Mouse (Mus musculus): Measurements from ENCODE around the gene Zfpm1.

Gene Zfpm1

DNA sequence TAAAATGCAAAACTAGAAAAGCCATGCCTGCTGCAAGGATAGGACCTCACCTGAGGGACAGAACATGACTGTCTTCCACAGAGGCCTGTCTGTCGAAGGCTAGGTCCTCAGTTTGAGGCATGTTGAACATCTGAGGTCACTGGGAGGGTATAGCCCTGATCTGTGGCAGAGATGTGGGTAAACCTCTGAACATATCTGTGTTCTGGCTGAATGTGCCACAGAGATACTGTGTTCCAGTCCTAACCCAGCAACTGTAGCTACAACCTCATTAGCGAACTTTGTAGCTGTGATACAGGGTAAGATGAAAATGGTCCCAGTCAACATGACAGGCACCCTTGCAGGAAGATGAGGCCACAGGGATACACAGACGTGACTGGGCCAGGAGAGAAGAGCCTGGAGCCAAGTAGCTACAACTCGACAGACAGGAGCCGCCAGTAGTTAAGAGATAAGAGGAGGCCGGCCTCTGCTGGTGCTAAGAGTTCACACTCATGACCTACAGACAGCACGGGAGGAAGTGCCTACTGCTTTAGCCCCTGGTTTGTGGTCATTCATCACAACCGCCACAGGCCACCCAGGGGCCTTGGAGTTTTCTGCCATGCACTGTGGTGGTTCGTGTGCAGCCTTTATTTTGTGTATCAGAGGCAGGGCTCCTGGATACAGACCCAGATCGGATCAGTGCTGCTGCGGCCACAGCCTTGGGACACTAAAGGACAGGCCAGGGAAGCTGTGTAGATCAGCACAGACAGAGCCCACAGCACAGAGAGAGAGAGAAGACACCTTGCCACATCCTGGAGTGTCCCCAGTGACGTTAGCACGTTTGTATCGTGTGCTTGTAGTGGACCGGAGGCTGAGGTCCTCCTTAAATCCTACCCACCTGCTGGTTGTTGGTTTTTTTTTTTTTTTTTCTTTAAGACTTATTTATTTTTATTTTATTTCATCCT is 67.7 kb downstream of the Zfpm1 start:
- no peak for DNase-seq

- no peak for DNase-seq
Measured at GRCm38 (mm10) chr8:122350309-122351089, 68.6 kb downstream of the Zfpm1 start.

DNA sequence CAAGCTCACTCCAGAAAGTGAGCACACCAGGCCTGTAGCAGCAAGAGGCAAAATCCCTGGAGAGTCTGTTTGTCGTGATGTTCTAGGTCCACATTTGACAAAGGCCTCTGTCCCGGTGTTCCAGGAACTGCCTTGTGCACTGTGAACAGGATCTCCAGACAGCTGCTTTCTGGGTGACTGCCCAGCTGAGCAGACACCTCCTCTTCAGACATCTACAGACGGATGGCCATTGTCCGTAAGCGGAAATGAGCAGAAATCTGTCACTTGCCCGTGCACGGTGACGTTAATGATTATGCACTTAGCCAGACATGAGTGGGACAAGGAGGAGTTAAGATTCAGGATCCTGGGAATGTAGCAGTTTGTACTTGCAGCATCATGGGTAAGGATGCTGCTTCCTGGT is 72.2 kb downstream of the Zfpm1 start:
- DNase-seq: no peak

GRCm38 (mm10) chr8:122355642-122356606 is 74.0 kb downstream of the Zfpm1 start:
- no peak for DNase-seq

DNA sequence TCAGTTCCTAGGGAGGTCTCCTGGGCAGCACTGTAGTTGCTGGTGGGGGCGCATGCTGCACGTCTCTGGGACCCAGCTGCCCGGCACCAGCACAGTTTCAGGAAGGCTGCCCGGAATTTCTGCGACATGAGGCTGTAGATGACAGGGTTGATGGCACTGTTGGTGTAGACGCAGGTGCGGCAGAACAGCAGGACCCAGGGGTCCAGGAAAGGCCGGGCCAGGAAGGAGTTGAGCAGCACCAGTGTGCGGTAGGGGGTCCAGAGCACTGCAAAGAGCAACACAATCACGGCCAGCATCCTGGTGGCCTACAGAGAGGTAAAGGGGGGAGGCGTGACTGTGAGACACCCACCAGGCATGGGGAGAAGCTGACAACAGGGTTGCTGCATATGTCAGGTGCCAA is 75.3 kb downstream of the Zfpm1 start:
- no peak for DNase-seq

DNA sequence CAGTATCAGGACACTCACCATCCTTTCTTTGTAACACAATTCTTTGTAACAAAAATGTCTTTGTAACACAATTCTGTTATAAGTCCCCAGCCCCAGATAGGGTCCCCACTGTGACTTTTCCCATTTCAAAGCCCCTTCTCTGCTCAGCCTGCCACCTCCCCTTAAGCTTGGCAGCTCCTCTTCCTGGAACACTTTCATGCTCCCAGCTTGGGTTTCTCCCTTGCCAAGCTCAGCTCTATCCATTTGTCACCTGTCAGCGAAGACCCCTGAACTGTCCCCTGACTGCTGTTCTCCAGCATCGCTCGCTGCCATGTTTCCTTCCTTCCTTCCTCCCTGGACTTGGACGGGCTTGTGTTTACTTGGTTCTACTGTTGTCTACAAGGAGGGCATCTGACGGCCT is 75.7 kb downstream of the Zfpm1 start:
- no peak for DNase-seq

- no peak for DNase-seq
Measured at GRCm38 (mm10) chr8:122359111-122359775, 77.3 kb downstream of the Zfpm1 start.

GRCm38 (mm10) chr8:122360696-122361416 is 78.9 kb downstream of the Zfpm1 start, which contains the start of gene Trhr2:
TSS of gene Trhr2 (minus strand) at chr8:122360746.
- DNase-seq: no peak

DNA sequence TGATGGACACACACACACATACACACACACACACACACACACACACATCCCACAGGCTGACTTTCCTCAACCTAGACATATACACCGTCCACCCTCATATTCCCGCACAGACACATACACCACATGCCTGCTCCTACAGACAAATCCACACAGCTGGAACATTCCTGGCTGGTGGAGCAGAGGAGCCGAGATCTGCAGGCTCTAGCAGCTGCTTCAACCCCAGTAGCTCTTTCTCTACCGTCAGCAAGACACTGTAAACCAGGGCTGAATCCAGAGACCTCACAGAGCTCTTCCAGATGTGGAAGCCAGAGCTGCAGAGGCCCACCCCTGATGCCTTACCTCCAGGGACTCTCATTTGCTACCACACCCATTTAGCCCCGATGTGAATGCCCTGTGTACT is 80.3 kb downstream of the Zfpm1 start:
- DNase-seq: no peak

DNA sequence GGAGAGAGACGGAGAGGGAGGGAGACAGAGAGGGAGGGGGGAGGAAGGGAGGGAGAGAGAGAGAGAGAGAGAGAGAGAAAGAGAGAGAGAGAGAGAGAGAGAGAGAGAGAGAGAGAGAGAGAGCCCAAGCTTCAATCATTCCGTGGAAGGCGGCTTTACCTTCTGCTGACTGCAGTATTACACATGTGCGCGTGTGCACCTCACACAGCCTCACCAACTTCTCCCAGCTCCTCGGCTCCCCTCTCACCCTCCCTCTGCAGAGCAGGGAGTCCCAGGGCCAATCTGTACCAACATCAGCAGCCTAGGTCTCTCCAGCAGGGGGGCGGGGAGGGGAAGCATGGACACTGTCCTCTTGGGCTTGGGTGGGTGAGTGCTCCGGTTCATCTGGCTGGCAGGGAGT is 81.0 kb downstream of the Zfpm1 start:
- DNase-seq: no peak

GRCm38 (mm10) chr8:122368494-122368893 is 86.6 kb downstream of the Zfpm1 start:
- no peak for DNase-seq

DNA sequence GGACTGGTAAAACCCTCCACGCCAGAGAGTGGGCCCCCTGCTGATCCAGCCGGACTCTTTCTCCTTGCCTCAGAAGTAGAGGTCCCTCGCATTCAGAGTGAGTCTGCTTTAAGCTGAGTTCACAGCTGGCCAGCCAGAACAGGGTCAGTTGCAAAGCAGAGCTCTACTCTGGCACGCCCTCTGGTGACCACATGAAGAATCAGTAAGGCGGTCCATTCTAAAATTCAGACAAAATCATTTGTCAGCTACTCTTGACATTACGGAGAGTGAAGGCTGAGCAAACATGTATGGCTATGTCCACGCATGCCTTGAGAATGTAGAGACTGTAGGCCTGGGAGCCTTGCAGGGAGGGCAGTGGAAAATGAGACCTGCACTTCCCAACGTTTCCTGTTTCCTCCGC is 87.7 kb downstream of the Zfpm1 start:
- peak; percentile 69 to 71 for DNase-seq

DNA sequence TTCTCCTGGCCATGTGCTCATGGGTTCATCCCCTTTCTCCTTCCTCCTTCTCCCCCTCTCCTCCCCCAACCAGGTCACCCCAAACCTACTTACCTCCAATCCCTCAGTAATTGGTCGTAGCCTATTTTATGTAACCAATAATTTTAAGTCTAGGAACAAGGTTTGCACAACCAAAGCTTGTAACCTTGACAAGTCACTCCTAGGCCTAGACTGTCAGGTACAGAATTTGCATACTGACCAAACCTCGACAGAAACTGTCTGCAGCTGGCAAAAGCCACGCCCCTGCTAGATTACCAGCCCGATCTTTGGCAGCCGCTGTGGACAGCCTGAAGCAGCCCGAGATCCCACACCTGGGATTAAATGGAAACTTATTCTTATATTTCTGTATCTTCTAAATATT is 89.8 kb downstream of the Zfpm1 start:
- DNase-seq: no peak

DNA sequence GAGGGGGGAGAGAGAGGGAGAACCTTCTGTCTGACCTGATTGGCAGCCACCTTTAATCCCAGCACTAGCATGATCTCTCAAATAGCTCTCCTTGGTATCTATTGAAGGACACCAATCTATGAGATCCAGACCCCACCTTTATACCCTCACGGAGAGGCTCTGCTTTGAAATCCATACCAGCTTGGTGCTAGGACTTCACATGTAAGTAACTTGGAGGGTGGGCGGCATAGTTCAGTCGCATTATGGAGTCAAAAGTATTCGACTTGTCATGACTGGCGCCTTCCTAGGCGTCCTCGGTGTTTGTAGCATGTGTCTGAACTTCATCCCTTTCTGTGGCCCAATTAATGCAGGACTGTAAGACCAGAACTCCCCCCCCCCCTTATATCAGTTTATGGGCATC is 93.4 kb downstream of the Zfpm1 start:
- DNase-seq: no peak

GRCm38 (mm10) chr8:122375751-122376364 is 93.9 kb downstream of the Zfpm1 start:
- no peak for DNase-seq

- DNase-seq: peak; percentile 99 to 100
Measured at GRCm38 (mm10) chr8:122376365-122377231, 94.7 kb downstream of the Zfpm1 start, which contains the start of gene Zc3h18. TSS of gene Zc3h18 (plus strand) at chr8:122376609.

DNA sequence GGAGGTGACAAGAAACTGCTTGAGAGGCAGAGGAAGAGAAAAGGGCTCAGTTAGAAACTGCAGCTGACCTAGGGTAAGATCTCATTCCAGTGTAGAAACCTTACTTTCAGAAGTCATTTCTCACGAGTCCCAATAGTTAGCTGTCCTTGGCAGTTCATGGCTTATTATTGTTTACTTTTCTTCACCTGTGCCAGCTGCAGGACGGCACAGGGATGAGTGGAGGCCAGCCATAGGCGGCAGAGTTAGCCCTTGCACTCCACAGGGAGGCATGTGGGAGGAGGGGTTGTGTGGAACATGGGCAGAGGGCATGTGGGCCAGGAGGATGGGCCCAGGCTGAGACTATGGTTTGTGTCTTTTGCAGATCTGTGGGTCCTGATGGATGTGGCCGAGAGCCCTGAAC is 101.1 kb downstream of the Zfpm1 start:
- DNase-seq: no peak
